Mouse (Mus musculus): ENCODE results near the gene Zbtb14.

Gene Zbtb14

DNA sequence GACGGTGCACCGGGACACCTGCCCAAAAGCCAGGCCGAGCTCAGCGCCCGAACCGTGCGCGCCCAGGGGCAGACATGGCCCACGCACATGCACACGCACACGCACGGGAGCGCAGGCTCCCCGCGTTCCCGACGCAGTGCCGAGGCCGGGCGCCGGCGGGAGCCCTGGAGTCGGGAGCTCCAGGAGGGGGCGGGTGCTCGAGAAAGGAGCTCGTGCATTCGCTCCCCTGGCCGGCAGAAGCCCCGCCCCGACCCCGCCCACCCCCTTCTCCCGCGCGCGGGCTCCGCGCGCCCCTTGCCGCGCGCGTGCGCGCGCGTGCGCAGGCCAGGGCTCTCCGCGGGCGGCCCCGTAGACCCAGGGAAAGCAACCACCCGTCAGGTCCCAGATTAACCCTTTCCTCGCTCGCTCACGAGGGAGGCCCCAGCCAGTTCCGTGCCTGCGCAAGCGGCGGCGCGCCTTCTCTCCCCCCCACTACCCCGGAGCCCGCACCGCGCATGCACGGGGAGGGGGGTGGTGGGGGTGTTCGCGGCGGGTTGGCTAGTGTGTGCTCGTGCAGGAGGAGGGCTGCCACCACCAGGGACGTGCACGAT lies at the start of gene Zbtb14:
TSS of gene Zbtb14 (plus strand) at position 540 of the 590 bp plus-strand sequence.
- peak; percentile 72 for DNase-seq (ENCODE audit: extremely low spot score, low read depth, low spot score)

DNA sequence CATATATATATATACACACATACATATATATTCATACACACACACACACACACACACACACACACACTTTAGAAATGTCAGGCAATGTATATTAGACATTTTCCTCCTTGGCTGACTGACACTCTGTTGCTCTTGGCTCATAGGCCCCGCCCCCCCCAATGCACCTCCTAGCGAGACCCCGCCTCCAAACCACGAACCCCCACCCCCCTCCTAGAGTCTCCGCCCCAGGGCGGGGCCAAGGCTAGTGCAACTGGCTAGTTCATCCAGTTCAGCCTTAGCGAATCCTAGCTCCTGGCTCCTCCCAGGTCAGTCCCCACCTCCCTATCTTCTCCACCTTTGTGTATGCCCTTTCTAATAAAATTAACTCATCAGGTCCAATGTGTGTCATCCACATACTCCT lies 36.8 kb upstream of the Zbtb14 start:
- DNase-seq (ENCODE audit: extremely low spot score, low read depth, low spot score): no peak

GRCm38 (mm10) chr17:69349014-69349531 lies 33.8 kb upstream of the Zbtb14 start:
- DNase-seq (ENCODE audit: extremely low spot score, low read depth, low spot score): peak; percentile 24

DNA sequence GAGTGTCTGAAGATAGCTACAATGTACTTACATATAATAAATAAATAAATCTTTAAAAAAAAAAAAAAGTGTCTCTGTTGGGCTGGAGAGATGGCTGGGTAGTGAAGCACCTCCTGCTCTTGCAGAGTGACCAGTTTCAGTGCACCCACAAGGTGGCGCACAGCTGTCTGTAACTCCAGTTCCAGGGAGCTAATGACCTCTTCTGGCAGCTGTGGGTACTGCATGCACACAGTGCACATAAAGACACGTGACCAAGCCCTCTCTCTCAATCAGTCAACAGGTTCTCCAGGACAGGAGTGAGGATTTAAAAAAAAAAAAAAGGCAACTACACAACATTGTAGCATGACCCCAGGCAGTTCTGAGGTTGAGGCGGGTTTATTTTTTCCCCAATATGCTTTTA lies 17.8 kb upstream of the Zbtb14 start:
- no peak for DNase-seq (ENCODE audit: extremely low spot score, low read depth, low spot score)

DNA sequence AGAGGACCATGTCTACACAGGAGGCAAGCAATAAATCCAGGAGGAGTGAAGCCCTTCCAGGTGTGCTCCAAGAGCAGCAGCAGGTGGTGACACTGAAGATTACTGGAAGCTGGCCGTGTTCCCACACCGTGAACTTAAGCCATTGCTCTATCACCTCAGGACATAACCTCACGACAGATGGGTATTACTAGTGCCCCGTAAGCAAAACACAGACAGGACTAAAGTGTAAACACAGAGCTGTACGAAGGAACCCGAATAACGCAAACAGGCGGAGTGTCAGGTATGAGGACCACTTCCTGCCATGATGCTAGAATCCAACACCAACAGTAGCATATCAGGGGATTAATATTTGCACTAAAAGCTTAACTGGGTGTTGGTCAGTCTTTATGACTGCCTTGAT lies 2.0 kb upstream of the Zbtb14 start:
- DNase-seq (ENCODE audit: extremely low spot score, low read depth, low spot score): no peak

GRCm38 (mm10) chr17:69383201-69383940 lies 521 bp downstream of the Zbtb14 start:
- DNase-seq (ENCODE audit: extremely low spot score, low read depth, low spot score): no peak

- DNase-seq (ENCODE audit: extremely low spot score, low read depth, low spot score): peak; percentile 20
Observed at GRCm38 (mm10) chr17:69383941-69384665, 1.3 kb downstream of the Zbtb14 start.

GRCm38 (mm10) chr17:69396147-69397033 lies 13.5 kb downstream of the Zbtb14 start:
- DNase-seq (ENCODE audit: extremely low spot score, low read depth, low spot score): no peak

GRCm38 (mm10) chr17:69397163-69397562 lies 14.3 kb downstream of the Zbtb14 start:
- DNase-seq (ENCODE audit: extremely low spot score, low read depth, low spot score): no peak

- DNase-seq (ENCODE audit: extremely low spot score, low read depth, low spot score): no peak
Observed at GRCm38 (mm10) chr17:69398092-69398491, 15.2 kb downstream of the Zbtb14 start.

- DNase-seq (ENCODE audit: extremely low spot score, low read depth, low spot score): no peak
Observed at GRCm38 (mm10) chr17:69401146-69401545, 18.3 kb downstream of the Zbtb14 start.

DNA sequence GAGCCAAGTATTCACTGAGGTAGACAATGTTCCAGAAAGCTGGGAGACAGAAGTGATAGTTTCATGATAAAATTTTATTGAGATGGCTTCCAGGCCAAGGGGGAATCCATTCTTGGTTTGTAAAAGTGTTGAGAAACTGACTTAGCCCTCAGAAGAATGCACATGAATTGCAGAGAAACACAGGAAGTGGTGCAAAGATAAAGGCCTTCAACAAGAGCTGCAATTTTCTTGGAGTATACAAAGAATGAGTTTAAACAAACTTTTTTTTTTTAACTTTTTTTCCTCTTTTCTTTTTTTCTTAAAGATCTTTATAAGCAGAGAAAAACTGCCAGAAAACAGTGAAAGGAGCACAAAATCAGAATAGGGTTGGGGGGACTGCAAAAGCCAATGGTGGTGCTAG lies 33.3 kb downstream of the Zbtb14 start:
- DNase-seq (ENCODE audit: extremely low spot score, low read depth, low spot score): no peak

DNA sequence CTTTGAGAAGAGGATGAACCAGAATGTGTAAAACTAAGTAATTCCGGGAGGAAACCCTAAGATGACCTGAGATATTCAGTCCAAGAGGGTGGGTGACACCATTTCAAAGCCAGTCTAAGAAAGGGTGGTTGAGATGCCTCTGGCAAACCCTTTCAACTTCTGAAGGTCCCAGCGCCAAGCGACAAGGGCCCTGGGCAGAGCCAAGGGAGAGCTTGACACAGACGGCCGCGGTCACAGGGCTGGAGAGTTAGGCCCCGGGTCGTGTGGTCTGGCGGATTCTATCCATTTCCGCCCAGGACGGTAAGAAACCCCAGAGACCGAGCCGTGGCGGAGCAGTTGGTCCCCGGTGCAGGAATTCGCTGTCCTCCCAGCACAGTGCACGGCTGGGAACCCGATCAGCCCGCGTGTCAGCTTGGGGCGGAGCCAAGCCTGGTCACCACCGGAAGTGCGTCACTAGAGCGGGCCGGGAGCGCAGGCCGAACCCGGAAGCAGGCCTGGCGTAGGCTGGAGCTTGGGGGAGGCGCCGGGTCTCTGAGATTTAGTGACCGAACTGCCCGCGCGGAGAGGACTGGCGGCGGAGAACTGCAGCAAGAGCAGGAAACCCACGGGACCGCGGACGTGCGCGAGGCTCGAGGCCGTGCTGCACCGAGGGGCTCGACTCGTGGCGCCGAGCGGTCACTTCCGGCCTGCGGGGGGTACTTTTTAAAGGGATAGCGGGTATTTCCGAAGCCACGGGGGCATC lies 34.2 kb downstream of the Zbtb14 start:
- DNase-seq (ENCODE audit: extremely low spot score, low read depth, low spot score): peak; percentile 70

DNA sequence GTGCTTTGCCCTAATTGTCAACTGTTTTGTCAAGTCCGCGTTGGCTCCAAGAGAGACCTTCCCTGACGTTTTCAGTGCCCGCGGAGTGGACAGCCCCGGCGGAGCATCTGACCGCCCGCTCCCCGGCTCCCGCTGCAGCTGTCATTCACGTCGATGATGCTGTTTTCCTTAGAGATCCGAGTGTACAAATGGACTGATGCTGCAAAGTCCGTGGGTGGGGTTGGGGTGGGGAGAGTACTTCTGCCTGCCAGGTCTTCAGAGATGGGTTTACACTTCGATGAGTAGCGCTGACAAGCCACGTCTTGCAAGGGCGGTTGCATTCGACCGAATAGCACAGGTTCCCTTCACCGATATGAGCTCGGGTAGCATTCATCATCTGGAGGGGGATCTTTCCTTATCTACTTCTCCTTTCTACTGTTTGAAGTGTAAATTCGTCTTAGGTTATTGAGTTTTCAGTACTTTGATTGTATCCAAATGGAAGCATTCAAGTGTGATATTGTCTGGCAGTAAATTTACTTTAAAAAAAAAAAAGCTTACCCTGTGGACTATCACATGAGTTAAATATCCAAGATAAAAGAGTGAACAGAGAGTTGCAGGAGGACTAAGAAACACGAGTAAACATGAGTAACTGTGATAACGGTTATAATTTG lies 35.0 kb downstream of the Zbtb14 start:
- no peak for DNase-seq (ENCODE audit: extremely low spot score, low read depth, low spot score)

- DNase-seq (ENCODE audit: extremely low spot score, low read depth, low spot score): no peak
Observed at GRCm38 (mm10) chr17:69421592-69421991, 38.7 kb downstream of the Zbtb14 start.

DNA sequence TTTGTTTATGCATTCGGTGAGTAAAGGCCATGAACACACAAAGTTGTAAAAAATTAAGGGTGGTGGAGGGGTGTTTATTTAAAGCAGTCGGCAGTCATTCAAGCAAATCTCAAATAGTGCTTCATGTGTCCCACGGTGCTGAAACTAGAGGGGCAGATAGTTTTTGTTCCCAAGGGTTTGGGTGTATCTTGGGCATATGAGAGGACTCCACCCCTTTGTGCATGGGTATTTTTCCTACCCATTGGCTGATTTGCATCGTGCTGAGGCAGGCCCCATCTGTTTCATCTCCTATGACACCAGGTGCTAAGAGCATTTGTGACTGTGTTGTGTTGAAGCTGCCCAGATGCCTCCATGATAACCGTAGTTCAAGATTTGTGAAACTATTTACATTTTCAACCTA lies 55.0 kb downstream of the Zbtb14 start:
- no peak for DNase-seq (ENCODE audit: extremely low spot score, low read depth, low spot score)

DNA sequence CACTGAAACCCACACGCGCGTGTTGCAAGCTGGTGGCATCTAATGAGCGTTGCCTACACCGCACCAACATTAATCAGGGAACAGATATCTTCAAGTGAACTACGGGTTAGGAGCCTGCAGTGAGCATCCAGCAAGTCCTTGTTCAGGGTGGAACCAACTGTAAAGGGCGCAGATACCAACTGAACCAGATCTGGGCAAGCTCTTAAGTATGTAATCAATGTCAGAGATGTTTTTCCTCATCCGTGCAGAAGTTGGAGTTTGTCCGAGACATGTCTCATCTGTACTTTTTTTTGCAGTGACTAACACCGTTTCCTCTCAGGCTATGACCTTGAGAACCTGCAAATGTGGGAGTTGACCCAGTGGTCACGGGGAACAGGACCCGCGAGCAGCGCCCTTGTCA lies 55.6 kb downstream of the Zbtb14 start:
- DNase-seq (ENCODE audit: extremely low spot score, low read depth, low spot score): no peak

GRCm38 (mm10) chr17:69438990-69439491 lies 56.2 kb downstream of the Zbtb14 start, which contains the start of gene Akain1:
Gene Akain1 (plus strand): TSS chr17:69439326.
- DNase-seq (ENCODE audit: extremely low spot score, low read depth, low spot score): no peak
